Mouse (Mus musculus) left cerebral cortex, adult 2 months (tissue): ENCODE results near the gene Togaram2. TPM values are rescaled to one million over a fixed set of nuclear protein-coding genes. Genes with fewer than 3 reads are reported as not detected.

Source experiments
- DNase-seq, 2 experiments: peaks; one replicate each; pipeline ENCODE4 v3.0.0; 2021 to 2022; ENCODE audit warnings: low spot score in 2 of 2, mixed read lengths in 1 of 2; ENCODE audit errors: extremely low spot score in 1 of 2
- H3K27ac ChIP-seq: fragments of 200-600 bp; 2 replicates; pipeline ENCODE4 v1.8.1; 2022
- H3K4me3 ChIP-seq: fragments of 200-600 bp; 2 replicates; pipeline ENCODE4 v1.8.1; 2022
- CTCF ChIP-seq: fragments of 200-600 bp; IDR thresholded peaks from 2 replicates; pipeline ENCODE4 v1.8.1; 2022; ENCODE audit warnings: antibody characterized with exemption, mild to moderate bottlenecking, moderate library complexity
- intact Hi-C: fragments of 180-260 bp; cut with DNase I; formaldehyde crosslinking; loops from one replicate; pipeline ENCODE4 v1.15.1; 2025
- total RNA-seq, 2 experiments: library from RNA; stranded (reverse); gene quantifications; 2 replicates each; pipeline ENCODE4 v1.2.3; 2021

Gene Togaram2
- total RNA-seq, 2 experiments from 2014 or later, result 3.3 to 3.8 TPM

DNA sequence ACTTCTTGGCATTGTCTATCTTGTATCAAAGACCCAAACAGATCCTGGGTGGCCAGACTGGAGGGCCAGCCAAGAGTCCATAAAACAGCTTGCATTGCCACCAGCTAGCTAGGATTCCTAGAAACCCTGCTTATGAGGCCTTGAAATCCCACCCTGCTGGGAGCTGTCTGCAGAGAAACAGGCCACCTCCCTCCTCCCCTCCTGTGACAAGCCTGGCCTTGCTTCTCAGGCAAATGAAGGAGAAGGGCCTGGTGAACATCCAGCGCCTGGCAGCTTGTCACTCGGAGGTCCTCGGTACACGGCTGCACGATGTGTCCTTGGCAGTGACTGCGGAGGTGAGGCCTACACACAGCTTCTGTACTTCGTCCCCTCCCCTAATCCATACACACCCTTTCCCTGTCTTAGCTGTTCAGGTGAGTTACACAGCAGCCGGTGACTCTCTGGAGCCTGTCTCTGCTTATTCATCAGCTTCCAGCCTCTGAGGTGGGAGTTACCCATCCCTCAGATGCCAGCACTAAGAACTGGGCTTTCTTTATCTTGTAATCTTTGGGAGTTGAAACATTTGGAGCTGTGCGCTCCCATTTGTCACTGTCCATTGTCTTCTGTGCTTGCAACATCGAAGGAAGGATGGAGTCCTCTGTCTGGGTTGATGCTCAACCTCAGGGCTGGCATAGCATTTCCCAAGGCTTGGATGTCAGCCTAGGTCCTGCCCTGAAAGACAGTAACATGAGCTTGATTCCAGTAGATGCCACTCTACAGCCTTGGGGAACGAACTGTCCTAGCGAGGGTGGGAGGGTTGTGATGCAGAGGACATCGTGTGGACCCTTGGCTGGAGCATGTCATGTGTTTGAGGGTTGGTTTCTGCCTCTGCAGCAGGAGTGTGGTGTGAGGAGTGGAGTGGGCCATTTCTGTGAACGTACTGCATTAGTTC, 32.8 kb downstream of the Togaram2 start:
- intact Hi-C loops, result no loop called here

DNA sequence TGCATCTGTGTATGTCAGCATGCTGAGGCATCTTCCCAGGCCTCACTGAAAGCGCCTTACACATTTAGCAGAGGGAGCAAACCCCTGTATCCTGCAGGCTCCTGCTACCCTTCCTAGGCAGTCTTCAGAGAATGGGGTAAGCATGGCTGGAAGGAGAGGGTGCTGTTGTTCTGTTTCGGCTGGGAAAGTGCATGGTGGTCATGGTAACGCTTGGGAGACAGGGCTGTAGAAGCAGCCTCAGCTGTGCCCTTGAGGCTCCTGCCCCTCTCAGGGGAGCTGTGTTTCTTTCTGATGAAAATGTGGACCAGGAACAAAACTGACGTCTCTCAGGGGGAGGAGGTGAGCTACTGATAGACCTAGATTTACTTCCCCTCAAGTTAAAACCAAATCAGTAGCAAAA, 34.7 kb downstream of the Togaram2 start:
- no peak for TF ChIP-seq CTCF
- Histone ChIP-seq H3K4me3 (no peak overlapping the region), H3K27ac (no peak overlapping the region)
- intact Hi-C loops, result no loop called here
- no peak for DNase-seq

More for the DNA sequence above, 32.8 kb downstream of the Togaram2 start:
- H3K4me3 ChIP-seq, result no peak overlapping the region
- no peak for DNase-seq
- no peak for TF ChIP-seq CTCF
- H3K27ac ChIP-seq, result no peak overlapping the region

DNA sequence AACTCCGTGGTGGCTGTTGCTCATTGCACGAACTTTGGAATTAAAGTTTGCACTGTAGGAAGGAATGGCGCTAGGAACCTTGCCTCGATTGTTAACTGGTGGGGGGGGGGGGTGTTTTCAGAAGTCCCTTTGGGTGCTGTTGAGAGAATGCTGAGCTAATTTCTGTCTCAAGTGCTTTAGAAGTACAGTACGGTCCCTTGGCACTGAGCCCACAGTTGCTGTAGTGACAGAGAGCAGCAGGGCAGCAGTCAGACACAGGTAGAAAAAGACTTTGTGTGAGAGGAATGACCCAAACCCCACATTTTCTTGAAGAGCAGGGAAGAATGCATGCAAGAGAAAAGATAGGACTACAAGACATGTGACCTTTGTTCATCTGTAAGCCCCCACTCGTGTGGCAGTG, 39.2 kb downstream of the Togaram2 start:
- Histone ChIP-seq H3K27ac (no peak overlapping the region), H3K4me3 (no peak overlapping the region)
- intact Hi-C loops, result no loop called here
- no peak for DNase-seq
- no peak for TF ChIP-seq CTCF

DNA sequence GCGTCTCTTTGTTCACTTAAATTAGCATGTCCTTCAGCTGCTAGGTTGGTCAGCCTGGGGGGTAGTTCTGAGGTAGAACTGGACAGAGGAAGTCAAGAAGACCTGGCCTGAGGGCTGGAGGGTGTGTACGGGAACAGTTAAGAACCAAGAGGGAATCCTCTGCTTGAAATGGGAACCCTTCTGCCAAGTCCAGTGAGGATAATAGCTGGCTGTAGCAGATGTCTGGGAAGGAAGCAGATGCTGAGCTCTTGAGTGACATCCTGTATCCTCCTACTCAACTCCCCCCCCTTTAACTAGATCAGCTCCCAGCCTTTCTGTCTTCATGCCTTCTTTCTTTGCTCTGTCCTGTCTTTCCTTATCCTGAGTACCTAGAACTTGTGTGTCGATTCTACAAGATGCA, 42.0 kb downstream of the Togaram2 start:
- peak in 1 of 2 experiments; percentile 32 for DNase-seq
- intact Hi-C loops, result loop anchor here (2.0 kb wide), 1 partner anchor 22 kb away; no protein-coding TSS in a partner anchor
- Histone ChIP-seq H3K4me3 (no peak overlapping the region), H3K27ac (no peak overlapping the region)
- TF ChIP-seq CTCF, result no peak

DNA sequence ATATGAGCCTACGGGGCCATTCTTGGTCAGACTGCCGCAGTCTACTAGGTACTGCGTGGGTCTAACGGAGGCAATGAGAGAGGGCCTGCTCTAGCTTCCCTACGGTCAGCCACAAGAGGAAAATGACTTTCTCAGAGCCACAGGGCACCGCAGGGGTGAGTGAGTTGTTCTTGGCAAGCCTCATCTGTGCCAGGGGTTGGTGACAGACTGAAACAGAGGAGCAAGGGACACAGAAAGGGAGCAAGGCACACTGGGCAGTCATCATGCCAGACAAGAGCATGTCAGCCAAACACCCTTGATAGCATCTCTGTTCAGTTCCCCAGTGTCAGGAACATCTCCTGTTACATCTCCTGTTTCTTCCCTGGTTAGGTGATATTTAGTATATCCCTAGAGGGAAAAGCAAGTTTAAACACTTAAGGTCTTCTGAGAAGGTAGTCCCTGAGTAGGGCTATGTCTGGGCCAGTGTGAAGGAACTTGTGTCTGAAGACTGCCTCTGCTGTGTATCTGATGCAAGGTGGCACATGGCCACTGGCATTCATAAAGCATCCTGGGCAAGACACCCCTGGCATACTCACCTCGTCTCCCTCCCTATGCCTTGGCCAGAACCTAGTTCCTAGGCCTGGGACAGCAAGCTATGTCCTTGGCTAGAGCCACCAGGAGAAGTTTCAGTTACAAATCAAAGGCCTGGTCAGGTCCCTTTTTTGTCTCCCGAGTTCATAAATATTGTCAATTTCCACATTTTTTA, 45.0 kb downstream of the Togaram2 start:
- Histone ChIP-seq H3K27ac (no peak overlapping the region), H3K4me3 (no peak overlapping the region)
- intact Hi-C loops, result no loop called here
- TF ChIP-seq CTCF, result no peak
- no peak for DNase-seq

- TF ChIP-seq CTCF, result no peak
- intact Hi-C loops, result no loop called here
- no peak for DNase-seq
- Histone ChIP-seq H3K27ac (no peak overlapping the region), H3K4me3 (no peak overlapping the region)
These were observed 47.4 kb downstream of the Togaram2 start for GRCm38 (mm10) chr17:71720434-71720833.

GRCm38 (mm10) chr17:71721019-71721418, 48.0 kb downstream of the Togaram2 start:
- no peak for TF ChIP-seq CTCF
- Histone ChIP-seq H3K27ac (no peak overlapping the region), H3K4me3 (no peak overlapping the region)
- intact Hi-C loops, result no loop called here
- DNase-seq, result no peak

DNA sequence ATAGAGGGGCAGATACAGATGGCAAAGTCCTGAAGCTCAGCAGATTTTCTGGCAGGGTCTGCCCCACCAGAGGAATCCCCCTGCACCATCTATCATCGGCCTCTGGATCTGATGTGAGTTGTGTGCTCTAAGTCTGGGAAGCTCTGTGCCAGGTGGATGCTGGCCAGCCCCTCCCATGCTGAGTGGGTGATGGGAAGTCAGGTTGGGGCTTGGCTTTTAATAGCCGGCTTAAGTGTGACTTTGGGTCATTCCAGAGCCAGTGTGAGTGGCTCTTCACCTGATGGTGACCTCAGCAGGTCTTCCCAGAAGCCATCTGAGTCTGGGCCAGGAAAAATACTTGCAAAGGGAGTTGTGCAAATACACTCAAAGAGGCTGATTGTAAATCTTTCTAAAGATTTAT, 57.6 kb downstream of the Togaram2 start:
- Histone ChIP-seq H3K4me3 (no peak overlapping the region), H3K27ac (no peak overlapping the region)
- intact Hi-C loops, result no loop called here
- no peak for TF ChIP-seq CTCF
- no peak for DNase-seq

DNA sequence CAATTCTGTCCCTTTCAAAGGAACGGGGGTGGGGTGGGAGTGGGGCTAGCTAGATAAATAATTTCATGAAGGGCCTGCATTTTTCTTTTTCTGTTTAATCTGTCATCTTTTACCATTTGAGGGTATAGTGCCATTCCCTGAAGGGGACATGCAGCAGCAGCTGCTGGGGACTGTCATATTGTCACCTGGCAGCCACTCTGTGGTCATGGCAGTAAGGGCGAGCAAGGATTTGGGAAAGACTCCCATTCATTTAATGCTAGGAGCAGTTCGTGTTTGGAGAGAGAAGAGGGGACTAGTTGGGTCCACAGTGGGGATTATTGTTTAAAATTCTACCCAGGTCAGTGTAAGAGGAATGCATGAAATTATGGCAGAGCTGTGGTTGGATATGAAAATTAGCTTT, 63.4 kb downstream of the Togaram2 start:
- intact Hi-C loops, result no loop called here
- no peak for TF ChIP-seq CTCF
- Histone ChIP-seq H3K4me3 (no peak overlapping the region), H3K27ac (no peak overlapping the region)
- DNase-seq, result no peak

GRCm38 (mm10) chr17:71742156-71742555, 69.1 kb downstream of the Togaram2 start:
- H3K27ac ChIP-seq, result no peak overlapping the region
- H3K4me3 ChIP-seq, result no peak overlapping the region
- intact Hi-C loops, result loop anchor here (2.0 kb wide), 1 partner anchor 39 kb away; no protein-coding TSS in a partner anchor
- TF ChIP-seq CTCF, result no peak
- no peak for DNase-seq

DNA sequence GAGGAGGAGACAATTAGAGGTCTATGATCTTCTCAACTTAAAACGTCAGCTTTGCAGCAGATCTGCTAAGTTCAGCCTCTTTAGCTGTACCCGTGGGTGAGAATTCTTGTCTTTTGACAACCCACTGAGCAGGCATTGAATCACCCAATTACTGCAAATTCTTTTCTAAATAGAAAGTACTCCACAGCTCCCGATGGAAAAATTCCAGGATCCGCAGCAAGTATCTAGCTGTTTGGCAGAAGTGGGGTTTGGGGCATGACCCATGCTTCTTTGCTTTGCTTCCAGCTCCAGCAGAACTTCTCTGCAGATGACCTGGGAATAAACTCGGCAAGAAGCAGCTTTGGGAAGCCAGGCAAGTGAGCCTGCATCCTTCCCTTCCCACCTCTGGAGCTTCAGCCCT, 69.9 kb downstream of the Togaram2 start:
- H3K4me3 ChIP-seq, result no peak overlapping the region
- DNase-seq, result peak in 1 of 2 experiments; percentile 47
- no peak for TF ChIP-seq CTCF
- intact Hi-C loops, result loop anchor here (2.0 kb wide), 1 partner anchor 38 kb away; no protein-coding TSS in a partner anchor
- peak overlapping the region; percentile 44; the same call in 1 of the 2 replicates for H3K27ac ChIP-seq

- intact Hi-C loops, result no loop called here
- H3K27ac ChIP-seq, result no peak overlapping the region
- no peak for TF ChIP-seq CTCF
- DNase-seq, result no peak
- no peak overlapping the region for H3K4me3 ChIP-seq
These were observed 73.1 kb downstream of the Togaram2 start for GRCm38 (mm10) chr17:71746114-71746513.
